Mouse (Mus musculus) bone marrow, adult 2 months (tissue): Measurements from ENCODE around the gene Dnah17.

Experiments used
- CTCF ChIP-seq: fragments of 200-500 bp; IDR thresholded peaks from 2 replicates; pipeline ENCODE4 v1.5.1; 2011; ENCODE audit warnings: low read length, control low read depth; ENCODE audit not compliant: control insufficient read depth, insufficient read depth
- POLR2A ChIP-seq: fragments of 200-500 bp; IDR thresholded peaks from 2 replicates; pipeline ENCODE4 v1.6.1; 2011; ENCODE audit warnings: low read depth, mild to moderate bottlenecking, control low read depth, low read length, borderline replicate concordance; ENCODE audit not compliant: control insufficient read depth

GRCm38 (mm10) chr11:118133133-118133751 is 2.8 kb upstream of the Dnah17 start:
- TF ChIP-seq POLR2A (no peak), CTCF (no peak)
